Mouse (Mus musculus) layer of hippocampus, adult 11-12 months (tissue): ENCODE results near the gene Ruvbl1.

ENCODE experiments used
- DNase-seq: peaks from one replicate; pipeline ENCODE4 v3.0.0; 2022; ENCODE audit warnings: low spot score

Ruvbl1 gene

DNA sequence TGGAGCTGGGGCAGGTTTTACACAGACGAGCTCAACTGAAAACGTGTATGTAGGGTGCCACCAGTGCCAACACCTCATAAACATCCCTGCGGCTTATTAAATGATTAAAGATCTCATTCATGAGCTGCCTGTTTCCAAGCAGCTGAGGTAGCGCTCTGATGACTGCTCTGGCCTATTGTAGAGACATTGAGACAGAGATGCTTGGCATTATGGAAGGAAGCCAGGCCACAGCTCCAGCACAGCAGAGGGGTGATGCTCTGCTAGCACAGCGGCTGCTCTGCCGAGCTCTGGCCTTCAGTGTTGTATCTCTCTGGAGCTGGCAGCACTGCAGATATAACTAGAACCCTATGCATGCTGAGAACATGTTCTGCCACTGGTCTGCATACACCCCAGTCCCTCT lies 28.5 kb downstream of the Ruvbl1 start:
- no peak for DNase-seq

DNA sequence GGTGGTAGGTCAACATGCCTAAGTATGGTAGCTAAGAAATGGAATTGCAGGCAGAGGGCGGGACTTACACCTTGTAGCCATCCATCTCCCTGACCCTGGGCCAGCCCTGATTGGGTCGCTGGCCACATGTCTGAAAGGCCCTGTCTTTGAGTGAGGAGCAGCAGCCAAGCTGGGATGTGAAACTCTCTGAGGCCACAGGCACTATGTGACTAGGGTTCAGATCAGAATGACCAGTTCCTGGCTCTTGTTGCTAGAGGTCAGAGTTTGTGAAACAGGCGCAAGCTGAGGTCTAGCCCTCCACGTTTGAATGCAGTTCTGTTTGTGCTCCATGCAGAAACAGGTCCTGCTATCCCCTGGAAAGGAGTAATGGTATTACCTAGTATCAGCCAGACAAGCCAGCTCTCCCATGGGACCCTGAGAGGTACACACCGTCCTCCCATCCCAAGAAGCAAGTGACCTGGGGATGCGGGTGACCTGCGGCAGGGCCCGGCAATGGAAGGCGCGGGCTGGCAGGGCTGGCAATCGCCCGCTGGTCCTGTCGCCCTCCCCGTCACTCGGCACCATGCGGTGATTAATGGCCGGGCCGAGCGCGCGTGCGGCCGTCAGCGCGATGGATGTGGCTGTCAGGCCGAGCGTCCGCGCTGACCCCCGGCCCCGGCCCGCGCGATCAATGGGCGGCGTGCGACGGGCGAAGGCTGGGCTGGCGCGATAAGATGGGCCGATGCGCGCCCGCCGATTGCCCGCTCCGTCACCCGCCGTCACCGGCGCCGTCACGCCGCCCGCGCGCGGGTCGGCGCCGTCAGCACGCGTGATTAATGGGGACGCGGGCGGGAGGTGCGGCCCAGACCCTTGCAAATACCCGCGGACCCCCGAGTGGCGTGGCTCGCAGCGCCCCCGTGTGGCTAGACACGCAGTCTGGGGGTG lies 34.5 kb downstream of the Ruvbl1 start:
- DNase-seq, result peak; percentile 71

DNA sequence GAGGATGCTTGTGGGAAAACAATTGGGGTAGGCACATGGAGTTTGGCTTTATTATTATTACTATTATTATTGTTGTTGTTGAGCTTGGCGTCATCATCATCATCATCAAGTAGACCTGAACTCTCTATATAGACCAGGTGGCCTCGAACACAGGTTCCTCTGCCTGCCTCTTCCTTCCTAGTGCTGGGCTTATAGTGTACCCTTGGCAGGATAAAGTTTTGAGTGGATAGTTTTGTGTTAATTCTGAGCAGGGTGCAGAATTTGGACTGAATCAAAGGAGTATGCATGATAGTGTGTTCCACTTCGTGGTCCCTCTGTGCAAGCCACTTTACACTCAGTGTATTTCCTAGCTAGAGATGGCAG lies 35.2 kb downstream of the Ruvbl1 start:
- no peak for DNase-seq

DNA sequence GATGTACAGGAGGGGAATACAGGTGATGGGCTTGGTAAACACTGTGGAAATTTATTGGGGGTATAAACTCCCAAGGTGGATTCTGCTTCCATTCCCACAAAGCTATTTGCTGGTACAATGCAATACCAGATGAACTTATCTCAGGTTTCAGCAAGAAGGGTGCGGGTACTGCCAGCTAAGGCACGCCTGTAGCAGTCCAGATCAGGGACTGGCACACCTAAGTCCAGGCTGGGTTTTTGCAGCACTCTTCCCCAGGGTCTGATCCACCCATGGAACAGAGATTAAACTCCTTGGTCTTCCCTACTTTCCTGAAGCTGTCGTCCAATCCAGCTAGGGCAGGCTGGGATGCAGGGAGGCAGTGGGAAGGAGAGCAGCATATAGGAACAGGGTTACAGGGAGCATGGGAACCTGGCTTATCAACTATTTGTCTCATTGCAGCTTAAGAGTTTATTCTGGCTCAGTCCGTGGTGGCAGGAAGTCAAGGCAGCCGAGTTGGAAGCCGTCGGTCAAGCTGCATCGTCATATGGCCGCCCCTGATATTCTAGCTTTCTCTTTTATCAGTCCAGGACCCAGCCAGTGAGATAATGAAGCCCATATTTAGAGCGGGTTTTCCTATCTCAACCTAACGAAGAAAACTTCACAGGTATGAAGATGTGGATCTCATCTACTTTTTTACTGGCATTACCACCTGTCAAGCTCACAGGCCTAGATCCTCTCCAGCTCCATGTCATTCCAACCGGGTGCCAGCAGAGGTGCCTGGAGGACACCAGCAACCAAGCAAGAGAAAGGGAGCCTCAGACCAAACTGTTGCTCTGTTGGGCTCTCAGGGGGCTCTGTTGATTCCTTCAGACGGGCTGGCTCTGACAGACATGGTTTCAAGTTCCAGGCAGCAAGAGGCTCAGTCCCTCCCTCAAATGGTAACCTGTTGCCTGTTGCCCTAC lies 37.1 kb downstream of the Ruvbl1 start:
- DNase-seq, result no peak

DNA sequence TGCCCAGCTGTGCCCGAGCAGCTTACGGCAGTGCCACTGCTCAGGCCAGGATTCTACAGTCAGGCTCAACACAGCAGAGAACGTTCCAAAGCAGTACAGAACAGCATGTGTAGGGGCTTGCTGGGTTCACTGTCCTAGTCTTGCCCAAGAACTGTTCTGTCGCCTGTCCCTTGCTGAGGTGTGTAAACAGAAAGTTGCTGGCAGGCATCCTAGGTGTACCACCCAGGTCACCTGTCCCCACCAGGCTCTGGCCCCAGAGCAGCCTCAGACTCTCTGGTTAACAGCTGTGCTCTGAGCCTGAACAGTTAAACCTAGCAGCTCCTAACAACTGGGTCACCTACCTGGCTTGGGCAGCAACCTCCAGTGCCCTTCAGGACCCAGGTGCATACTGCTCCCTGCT lies 37.8 kb downstream of the Ruvbl1 start:
- no peak for DNase-seq

DNA sequence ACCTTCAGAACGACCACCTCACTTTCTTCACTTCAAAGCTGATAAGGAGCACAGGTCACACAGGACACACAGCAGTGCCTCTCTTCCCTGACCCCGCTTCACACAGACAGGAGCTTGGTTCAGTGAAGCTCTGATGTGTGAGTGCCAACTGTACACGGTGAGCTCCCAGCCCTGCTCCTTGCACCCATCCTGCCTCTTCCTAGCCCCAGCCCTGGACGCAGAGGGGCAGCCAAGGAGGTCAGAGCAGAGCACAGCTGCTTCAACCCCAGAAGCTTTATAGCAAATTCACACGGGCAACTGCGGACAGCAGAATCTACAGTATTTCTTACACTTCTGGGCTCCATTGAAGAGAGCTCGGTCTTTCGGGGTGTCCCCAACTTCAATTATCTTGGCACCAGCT lies 48.8 kb downstream of the Ruvbl1 start:
- no peak for DNase-seq

DNA sequence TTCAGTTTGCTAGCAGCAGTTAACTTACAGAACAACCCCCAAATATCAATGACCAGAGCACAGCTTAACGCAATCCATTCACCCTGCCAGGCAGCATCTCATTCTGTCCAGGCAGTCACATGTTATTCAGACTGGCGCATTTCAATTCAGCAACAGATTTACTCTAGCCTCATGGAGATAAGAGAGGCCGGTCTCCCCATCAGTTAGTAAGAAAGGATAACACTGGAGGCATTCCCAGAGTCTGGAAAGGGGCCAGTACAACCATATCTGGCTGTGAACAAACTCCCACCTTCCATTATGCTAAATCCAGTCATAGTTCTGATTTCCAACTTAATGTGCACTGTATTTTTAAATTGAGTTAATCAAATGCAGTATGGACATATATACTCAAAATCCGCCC lies 49.3 kb downstream of the Ruvbl1 start:
- DNase-seq, result peak; percentile 64

DNA sequence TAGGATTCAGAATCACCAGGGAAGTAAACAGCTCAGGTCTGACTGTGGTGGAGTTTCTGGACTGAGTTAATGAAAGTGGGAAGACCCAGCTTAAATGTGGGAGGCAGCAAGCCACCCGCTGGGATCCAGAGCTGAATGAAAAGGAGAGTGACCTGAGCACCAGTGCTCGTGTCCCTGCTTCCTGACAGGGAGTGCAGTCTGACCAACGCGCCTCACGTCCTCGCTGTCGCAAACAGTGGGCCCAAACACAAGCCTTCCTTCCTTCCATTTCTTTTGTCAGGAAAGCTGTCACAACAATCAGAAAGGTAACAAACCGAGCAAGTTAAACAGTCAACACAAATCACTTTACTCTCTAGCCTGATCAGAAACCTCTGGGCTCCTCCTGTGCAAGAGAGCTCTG lies 50.8 kb downstream of the Ruvbl1 start:
- DNase-seq, result no peak

DNA sequence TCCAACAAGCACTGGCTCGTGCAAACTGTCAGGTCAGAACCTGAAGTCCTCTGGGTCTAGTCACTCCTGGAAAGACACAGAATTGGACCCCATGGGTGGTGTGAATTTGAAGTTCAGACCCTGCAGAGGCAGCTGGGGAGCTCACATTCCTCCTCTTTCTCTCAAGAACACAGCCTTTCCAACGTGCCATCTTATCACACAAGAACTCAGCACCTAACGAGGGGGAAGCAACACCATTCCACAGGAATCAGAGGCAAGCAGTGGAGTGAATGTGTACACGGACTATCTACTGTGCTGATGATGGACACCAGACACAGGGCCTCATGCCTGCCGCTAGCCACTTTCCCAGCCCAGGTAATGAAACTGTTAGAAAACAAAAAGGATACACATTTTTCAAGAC lies 51.5 kb downstream of the Ruvbl1 start:
- DNase-seq, result no peak

DNA sequence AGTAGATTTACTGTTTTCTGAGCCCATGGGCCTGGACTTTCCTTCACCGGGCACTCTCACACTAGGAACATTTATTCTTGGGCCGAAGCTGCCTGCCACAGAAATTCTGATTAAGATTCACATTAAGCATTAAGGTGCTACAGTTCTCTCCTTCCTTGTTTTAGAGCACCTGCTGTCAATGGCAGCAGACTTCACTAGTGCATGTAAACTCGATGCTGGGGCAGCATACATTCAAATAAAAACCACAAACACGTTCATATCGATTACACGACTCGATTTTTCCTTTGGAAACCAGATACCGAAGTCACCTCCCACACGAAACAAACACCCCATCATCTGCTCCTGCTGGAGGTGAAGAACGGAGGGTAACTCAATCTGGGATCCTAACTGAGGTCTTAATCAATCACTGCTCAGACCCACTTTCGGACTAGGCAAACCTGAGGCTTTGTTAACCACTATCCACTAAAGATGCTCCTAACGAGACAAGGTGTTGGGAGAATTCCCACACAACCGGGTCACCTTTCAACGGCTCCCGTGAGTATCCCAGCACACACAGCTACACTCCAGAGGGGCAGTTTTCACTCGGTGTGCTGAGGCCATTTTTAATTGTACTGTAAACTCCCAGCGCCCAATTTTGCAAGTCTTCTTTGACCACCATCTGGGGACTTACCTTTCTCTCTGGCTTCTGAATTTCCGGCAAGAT lies 52.6 kb downstream of the Ruvbl1 start:
- DNase-seq, result no peak

DNA sequence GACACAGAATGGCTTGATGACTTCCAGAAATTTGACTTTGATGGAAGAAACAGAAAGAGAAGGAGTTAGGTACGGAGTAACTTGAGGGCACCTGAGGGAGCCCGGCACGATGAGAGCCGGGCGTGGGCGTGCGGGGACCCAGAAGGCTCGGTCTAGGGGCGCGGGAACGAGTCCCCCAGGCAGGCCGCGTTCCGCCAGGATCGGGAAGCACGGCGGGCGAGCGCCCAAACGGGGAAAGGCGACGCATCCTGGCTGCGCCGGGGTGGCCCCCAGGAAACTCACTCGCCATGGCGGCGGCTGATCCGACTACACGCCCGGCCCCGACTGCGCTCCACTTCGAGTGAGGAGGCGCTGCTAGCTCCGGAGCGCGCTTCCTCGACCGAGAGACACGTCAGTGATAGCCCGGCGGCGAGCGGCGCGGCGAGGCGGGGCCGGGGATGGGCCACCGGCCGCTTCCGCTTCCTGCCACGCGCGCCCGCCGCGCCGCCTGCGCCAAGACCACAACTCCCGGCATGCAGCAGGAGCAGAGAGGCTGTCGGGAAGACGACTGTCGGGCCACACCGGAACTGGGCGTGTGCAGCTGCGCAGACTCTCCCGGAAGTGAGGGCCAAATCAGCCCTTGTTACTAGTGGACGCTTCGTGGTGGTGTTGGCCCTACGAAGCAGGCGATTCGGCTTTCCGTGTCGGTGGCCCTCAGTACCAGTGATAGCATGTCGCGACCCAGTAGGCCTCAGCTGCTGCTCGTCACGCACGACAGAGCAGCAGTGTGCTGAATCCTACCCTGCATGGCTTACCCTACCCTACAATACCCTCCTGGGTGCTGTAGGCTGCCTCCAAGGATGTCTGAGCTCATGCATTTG lies 53.4 kb downstream of the Ruvbl1 start, which contains the start of gene Sec61a1:
Gene Sec61a1, minus strand, starts transcription at position 502 of the 860 bp plus-strand sequence.
- peak; percentile 95 for DNase-seq

DNA sequence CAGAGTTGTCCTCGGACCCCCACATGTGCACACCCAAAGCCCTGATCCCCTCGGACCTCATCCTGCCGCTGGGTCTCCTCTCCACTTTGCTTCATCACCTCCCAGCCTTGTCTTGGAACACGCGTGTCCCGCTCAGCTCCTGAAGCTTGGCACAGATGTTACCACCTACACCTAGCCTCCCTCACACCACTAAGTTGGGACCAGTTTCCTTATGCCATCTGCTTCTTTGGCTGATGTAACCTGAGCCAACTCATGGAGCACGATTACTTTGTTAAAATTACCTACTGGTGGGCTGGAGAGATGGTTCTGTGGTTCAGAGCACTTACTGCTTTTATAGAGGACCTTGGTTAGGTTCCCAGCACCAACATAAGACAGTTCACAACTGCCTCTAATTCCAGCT lies 56.6 kb downstream of the Ruvbl1 start:
- peak; percentile 45 for DNase-seq

DNA sequence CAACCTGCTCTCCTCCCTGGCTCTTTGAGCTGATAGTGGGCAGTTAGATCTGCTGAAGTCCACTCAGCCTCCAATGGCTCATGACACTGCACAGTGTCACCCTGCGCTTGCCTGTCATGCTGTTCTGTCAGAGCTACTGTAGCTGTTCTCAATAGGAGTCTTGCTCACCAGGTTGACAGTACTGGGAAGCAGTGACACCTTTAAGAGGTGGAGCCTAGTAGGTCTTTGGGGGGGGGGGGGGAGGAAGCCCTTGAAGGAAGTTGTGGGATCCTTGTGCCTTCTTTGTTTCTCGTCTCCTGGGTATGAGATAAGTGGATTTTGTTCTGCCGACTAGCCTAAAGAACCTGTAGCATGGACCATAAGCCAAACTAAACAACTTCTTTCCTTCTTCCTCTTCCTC lies 57.4 kb downstream of the Ruvbl1 start:
- DNase-seq, result no peak

DNA sequence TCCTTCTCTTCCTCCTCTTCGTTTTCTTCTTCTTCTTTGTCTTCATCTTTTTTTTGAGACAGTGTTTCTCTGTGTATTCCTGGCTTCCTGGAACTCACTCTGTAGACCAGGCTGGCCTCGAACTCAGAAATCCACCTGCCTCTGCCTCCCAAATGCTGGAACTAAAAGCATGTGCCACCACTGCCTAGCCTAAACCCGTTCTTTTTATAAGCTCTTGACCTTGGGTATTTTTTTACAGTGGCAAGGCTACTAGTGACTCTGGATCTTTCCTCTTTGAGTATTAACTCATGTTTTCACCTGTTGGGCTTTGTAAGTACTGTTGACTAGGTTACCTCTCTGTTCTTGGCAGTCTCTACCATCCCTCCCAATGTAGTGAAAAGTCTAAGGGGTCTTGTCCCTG lies 57.8 kb downstream of the Ruvbl1 start:
- no peak for DNase-seq

DNA sequence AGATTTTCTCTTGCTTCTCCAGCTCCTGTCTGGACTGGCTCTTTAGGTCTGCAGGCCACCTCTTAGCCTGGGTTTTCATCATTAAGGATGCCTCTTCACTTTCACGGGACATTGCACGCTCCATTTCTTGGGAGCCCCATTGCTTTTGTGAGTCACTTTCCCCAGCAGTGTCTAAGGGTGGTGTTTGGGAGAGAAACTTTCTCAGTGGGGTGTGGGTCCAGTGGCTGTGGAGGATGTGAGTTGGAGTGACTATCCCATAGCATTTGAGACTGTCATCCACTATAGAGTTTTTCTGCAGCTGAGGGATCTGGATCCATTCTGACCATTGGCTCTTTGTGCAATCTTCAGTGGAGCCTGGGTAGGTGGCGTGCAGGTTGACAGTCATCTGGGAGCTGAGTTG lies 58.2 kb downstream of the Ruvbl1 start:
- no peak for DNase-seq

DNA sequence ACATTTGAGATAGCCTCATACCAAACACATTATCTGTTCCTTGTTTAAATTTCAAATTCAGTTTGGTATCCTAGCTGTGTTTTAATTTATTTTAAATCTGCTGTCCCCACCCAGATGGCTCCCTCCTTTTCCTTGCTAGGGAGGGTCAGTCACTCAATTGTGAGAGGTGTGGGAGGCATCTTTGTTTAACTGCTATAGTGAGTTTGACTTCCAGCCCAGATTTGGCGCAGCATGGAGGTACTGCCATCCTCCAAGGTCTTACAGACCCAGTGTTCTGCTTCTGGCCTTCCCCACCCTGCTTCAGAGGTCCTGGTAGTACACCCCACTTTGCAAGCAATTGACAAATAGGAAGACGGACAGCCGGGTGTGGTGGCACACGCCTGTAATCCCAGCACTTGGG lies 58.8 kb downstream of the Ruvbl1 start:
- no peak for DNase-seq

DNA sequence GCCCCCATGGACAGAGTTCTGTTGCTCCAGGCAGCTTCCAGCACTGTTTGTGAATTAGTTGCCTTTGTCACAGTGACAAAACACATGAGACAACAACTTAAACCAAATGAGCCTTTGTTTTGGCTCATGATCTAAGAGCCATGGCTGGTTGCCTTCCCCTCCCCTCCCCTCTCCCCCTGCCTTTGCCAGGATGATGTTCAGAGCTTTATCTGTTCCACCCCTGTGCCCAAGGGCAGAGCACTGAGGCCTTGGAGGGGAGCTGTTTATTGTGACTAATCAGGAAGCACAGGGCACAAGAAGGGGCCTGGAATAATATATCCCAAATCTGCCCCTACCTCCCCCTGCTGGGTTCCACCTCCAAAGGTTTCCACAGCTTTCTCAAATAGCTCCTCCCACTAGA lies 65.1 kb downstream of the Ruvbl1 start:
- DNase-seq, result no peak

DNA sequence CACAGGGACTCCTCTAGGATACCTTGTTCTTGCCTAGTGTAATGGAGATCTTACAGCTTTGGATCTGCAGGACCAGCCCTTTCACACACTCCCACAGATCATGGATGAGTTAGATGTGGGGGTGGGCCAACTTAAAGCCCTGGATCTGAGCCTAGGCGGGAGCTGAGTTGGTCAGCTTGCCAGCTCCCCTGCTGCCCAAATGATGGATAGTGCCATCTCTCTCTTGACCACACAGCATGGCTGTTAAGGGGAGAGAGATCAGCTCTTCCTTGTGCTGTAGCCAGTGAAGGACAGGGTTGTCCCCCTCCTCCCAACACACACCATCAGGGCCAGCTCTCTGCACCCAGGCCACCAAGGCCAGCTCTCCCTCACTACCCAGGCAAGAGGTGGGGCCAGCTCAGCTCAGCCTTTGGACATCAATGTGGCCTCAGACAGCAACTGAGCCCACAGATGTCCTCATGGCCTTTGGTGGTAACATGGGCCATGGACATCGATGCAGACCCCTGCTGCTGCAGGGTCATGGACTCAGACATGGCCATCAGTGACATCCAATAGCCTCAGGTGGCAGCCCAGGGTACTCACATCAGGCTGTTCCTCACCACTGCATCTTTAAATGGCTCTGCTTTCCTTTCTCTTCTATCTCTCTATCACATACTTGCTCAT lies 75.0 kb downstream of the Ruvbl1 start:
- DNase-seq, result no peak

DNA sequence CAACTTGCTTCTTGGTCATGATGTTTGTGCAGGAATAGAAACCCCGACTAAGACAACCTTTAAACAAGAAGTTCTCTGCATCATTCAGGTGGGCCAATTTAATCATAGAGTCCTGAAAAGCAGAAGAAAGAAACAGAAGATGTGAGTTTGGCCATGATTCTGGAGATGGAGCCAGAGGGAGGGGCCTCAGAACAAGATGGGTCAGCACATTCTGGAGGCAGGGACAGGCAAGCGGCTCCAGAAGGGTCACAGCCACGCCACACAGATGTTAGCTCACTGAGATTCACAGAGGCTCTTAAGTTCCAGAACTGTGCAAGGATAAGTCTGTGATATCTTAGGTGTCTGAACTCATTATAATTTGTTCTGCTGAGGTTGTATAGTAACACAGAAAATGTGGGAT lies 79.0 kb downstream of the Ruvbl1 start:
- no peak for DNase-seq

DNA sequence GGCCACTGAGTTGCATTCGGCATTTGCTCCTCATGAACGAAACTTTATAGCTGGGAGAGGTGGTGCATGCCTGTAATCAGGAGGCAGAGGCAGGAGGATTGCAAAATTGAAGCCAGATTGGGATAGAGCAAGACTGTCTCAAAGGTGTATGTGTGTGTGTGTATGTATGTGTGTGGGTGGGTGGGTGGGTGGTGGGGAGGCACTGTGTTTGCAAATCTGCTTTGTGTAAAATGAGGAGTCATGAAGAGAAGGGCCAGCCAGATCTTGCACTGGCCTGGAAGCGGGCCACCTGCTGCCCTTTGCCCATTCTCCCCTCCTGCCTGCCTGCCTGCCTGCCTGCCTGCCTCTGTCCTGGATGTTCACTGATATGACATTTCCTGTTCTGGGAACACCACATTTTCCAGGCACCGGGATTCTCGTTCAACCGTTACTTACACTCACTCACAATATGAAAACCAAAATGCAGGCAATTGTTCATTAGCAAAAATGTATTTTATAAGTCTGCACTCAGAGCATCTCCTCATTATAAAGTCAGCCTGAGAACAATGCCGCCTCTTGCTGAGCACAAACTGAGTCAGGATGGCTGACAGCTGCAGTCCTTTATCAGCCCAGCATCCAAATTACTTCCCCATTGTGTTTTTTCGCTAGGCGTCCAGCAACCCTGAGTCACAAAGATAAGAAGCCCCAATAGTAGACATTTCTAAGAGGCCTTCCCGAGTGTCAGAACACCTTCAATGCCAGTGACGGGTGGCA lies 79.6 kb downstream of the Ruvbl1 start:
- DNase-seq, result no peak
